In the genomic region with DNA sequence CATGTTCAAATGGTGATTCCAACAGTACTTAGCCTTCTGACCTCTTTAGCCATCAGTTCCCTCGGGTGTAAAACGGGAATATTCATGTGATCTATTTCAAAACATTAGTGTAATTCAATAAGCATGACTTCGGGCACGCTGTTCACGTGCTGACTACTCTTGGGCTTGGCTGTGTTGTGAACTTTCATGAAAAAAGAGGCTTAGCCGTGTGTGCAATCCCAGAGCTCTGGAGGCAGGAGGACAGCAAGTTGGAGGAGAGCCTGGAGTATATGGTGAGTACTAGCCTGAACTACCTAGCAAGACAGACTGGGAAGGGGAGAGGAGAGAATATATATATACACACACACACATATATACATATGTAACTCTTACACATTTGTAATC, we compare ENCODE assay signal across 8 mouse cellular contexts. TPM values are rescaled to one million over a fixed set of nuclear protein-coding genes. Genes with fewer than 3 reads are reported as not detected.
DNase-seq lines count a peak whose midpoint lies in the region; ATAC-seq and TF ChIP-seq lines count a peak whose summit lies in the region.

No protein-coding gene starts in this region.

- H3K36me3 ChIP-seq in CH12.LX (replicated peaks in 1 of 2; ENCODE audit: control insufficient read depth in 1 of 2, insufficient read depth in 1 of 2, low read length in 1 of 2) = peaks cover 30 to 50% of the 10 kb centered on the region in 2 experiments
- peaks cover 4% of the 10 kb centered on the region; the same call in 1 of the 2 replicates for H3K36me3 ChIP-seq in forebrain, embryonic 16.5 days (ENCODE audit: control insufficient read depth, insufficient read depth)
- peaks cover 34% of the 10 kb centered on the region for H3K36me3 ChIP-seq in megakaryocyte, embryonic 14.5 days (replicated peaks; ENCODE audit: low read length)

- peaks cover 40% of the 10 kb centered on the region for H3K79me2 ChIP-seq in CH12.LX (replicated peaks; ENCODE audit: control insufficient read depth, extremely low read depth, insufficient read depth, poor library complexity, severe bottlenecking)

- WGBS in forebrain, embryonic 16.5 days = 38% methylated on average over 6 of the region's 6 CpGs

- peak overlapping the region; percentile 56 to 98 (median 69) for H3K4me3 ChIP-seq in CH12.LX (replicated peaks in 1 of 3; ENCODE audit: low read depth in 2 of 3, low read length in 2 of 3, poor library complexity in 1 of 3)
- H3K4me3 ChIP-seq in forebrain, embryonic 16.5 days (replicated peaks; ENCODE audit: low read length) = no peak overlapping the region
- H3K4me3 ChIP-seq in megakaryocyte, embryonic 14.5 days (replicated peaks) = peak overlapping the region; percentile 99

- no peak for TF ChIP-seq CTCF in CH12.LX (conservative IDR thresholded peaks at IDR 0.05 in 1 of 2, IDR thresholded peaks at IDR 0.05 in 1 of 2; ENCODE audit: low read depth in 2 of 2, low read length in 2 of 2)

- no peak for TF ChIP-seq RAD21 in CH12.LX (IDR thresholded peaks at IDR 0.05; ENCODE audit: low read depth, low read length)

- dilution Hi-C loops in CH12.LX (cut with MboI; ENCODE audit: extremely low pct_ligation_motif_present, extremely low pct_unique_long_range_greater_than_20kb, low sequenced_read_pairs) = no loop called here

- in situ Hi-C loops in CH12.LX (cut with MboI; ENCODE audit: low pct_ligation_motif_present, low pct_unique_long_range_greater_than_20kb, low sequenced_read_pairs) = no loop called here

- no peak for TF ChIP-seq POLR2A in CH12.LX (IDR thresholded peaks at IDR 0.05; ENCODE audit: low read depth, low read length)

- H3K27ac ChIP-seq in CH12.LX (ENCODE audit: insufficient read depth, low read depth) = peak overlapping the region; percentile 63
- H3K27ac ChIP-seq in forebrain, embryonic 16.5 days (ENCODE audit: low read length) = no peak overlapping the region

- no peaks in the 10 kb centered on the region for H3K27me3 ChIP-seq in CH12.LX (replicated peaks)
- no peaks in the 10 kb centered on the region for H3K27me3 ChIP-seq in forebrain, embryonic 16.5 days (replicated peaks; ENCODE audit: control insufficient read depth, insufficient read depth, low read length)
- peaks cover 2% of the 10 kb centered on the region for H3K27me3 ChIP-seq in megakaryocyte, embryonic 14.5 days (replicated peaks)

- peaks cover 5% of the 10 kb centered on the region for H3K9me3 ChIP-seq in CH12.LX (replicated peaks; ENCODE audit: low read length)
- no peaks in the 10 kb centered on the region for H3K9me3 ChIP-seq in forebrain, embryonic 16.5 days (ENCODE audit: control insufficient read depth, low read length)
- 0 out of 2 replicates have a peak, but pooled peaks cover 4% of the 10 kb centered on the region for H3K9me3 ChIP-seq in megakaryocyte, embryonic 14.5 days

- ATAC-seq in frontal cortex, adult (ENCODE audit: low TSS enrichment) = peak; percentile 47
- ATAC-seq in forebrain, embryonic 16.5 days = peak; percentile 13; the same call in 1 of the 2 replicates

- TF ChIP-seq EP300 in CH12.LX (IDR thresholded peaks at IDR 0.05; ENCODE audit: low read length) = peak; percentile 4

- no peak for DNase-seq in frontal cortex, postnatal 25 days (ENCODE audit: low spot score in 2 of 2)
- no peak for DNase-seq in CH12.LX (ENCODE audit: extremely low read depth)
- DNase-seq in adrenal gland, postnatal 25 days = no peak
- no peak for DNase-seq in urinary bladder, adult 18-20 months (ENCODE audit: low spot score in 2 of 2)
- no peak for DNase-seq in gastrocnemius, adult 8-10 months (ENCODE audit: low spot score in 2 of 2)

- peaks cover 4 to 35% of the 10 kb centered on the region in 2 experiments; a peak in 3 of 4 replicates for H3K4me1 ChIP-seq in CH12.LX (ENCODE audit: control insufficient read depth in 1 of 2, insufficient read depth in 2 of 2)
- peaks cover 13% of the 10 kb centered on the region for H3K4me1 ChIP-seq in forebrain, embryonic 16.5 days (replicated peaks; ENCODE audit: control insufficient read depth, insufficient read depth, low read length)
- H3K4me1 ChIP-seq in megakaryocyte, embryonic 14.5 days = peaks cover 31% of the 10 kb centered on the region

- peak overlapping the region; percentile 78 for H3K9ac ChIP-seq in CH12.LX (ENCODE audit: insufficient read depth, low read depth)
- H3K9ac ChIP-seq in forebrain, embryonic 16.5 days (replicated peaks; ENCODE audit: low read depth, low read length) = peak overlapping the region; percentile 1; the same call in 1 of the 2 replicates

- peak overlapping the region; percentile 88 for H3K4me2 ChIP-seq in CH12.LX (ENCODE audit: insufficient read depth, low read depth, poor library complexity, severe bottlenecking)
- H3K4me2 ChIP-seq in forebrain, embryonic 16.5 days (ENCODE audit: low read length) = peak overlapping the region; percentile 29

TF ChIP-seq in CH12.LX, 34 proteins besides CTCF, POLR2A, EP300 and RAD21:
- peak; percentile 98 for TF ChIP-seq BHLHE40 (IDR thresholded peaks at IDR 0.05; ENCODE audit: low read depth, low read length)
- TF ChIP-seq TCF12 (IDR thresholded peaks at IDR 0.05; ENCODE audit: low read depth, low read length) = no peak
- peak; percentile 54 for TF ChIP-seq MAX (IDR thresholded peaks at IDR 0.05; ENCODE audit: low read length)
- TF ChIP-seq ZNF384 (IDR thresholded peaks at IDR 0.05; ENCODE audit: low read depth, low read length) = 0 out of 2 replicates have a peak, but pooled peaks have one; percentile 36
- TF ChIP-seq MAZ (IDR thresholded peaks at IDR 0.05; ENCODE audit: low read depth, low read length) = 0 out of 2 replicates have a peak, but pooled peaks have one; percentile 8
- TF ChIP-seq IRF4 (IDR thresholded peaks at IDR 0.05; ENCODE audit: low read depth, low read length) = no peak
- TF ChIP-seq RCOR1 (conservative IDR thresholded peaks at IDR 0.05; ENCODE audit: low read depth, low read length) = peak; percentile 15; the same call in 1 of the 2 replicates
- TF ChIP-seq MXI1 (IDR thresholded peaks at IDR 0.05; ENCODE audit: low read depth, low read length) = peak; percentile 63; the same call in 1 of the 2 replicates

RNA-seq across cellular contexts. Expression of a gene that starts 0.4 kb away (rescaled TPM):
- total RNA-seq in CH12.LX (2012; rRNA removed) = 3,430 and 3,559 TPM in 2 replicates
- 4,566 and 5,270 TPM in 2 replicates for total RNA-seq in CH12.LX (2014; rRNA removed)
- 2,244 and 2,512 TPM in 2 replicates for polyA plus RNA-seq in CH12.LX (2012; ENCODE audit: insufficient read length, low read depth)
- polyA plus RNA-seq in forebrain, embryonic 16.5 days (2015; fragmentation: Nextera tagmentation; extraction: Ambion mirVana) = 654 and 744 TPM in 2 replicates
- 14.5 and 291 TPM in 2 replicates for polyA plus RNA-seq in megakaryocyte, embryonic 14.5 days (2012; ENCODE audit: insufficient read depth, low replicate concordance)
- total RNA-seq in adrenal gland, postnatal 25 days (2021) = 721 and 784 TPM in 2 replicates
- 100 to 1,000 TPM; 415 to 510 (median 453) TPM for total RNA-seq in gastrocnemius, adult 8-10 months (2022)
